Mouse (Mus musculus) lung, postnatal 0 days (tissue): ENCODE measurements around the gene Hcar2.

Experiments
- CTCF ChIP-seq: IDR thresholded peaks from 2 replicates; pipeline ENCODE4 v1.5.1; 2016; ENCODE audit warnings: antibody characterized with exemption, mild to moderate bottlenecking
- EP300 ChIP-seq: IDR thresholded peaks from 2 replicates; pipeline ENCODE4 v1.6.1; 2016; ENCODE audit warnings: antibody characterized with exemption, mild to moderate bottlenecking, control low read depth

DNA sequence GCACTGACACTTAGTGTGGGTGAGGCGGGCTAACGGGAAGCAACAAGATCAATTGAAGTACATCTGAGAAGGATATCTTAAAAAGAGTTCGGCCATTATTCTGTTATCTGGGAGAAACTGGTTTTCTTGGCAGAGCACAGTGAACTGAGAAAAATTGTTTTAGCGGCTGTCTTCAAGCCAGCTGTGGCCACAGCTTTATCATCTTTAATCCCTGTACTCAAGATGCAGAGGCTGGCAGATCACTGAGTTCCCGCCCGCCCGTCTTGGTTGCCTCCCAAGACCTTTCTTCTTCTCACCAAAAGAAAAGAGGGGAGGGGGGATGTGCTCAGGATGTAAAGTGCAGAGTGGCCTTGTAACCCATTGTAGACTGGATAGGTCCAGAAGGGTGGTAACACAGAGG is 48.4 kb downstream of the Hcar2 start:
- TF ChIP-seq CTCF (no peak), EP300 (no peak)
